Mouse (Mus musculus): Measurements from ENCODE around the gene Sync.

Sync gene

GRCm38 (mm10) chr4:129261196-129261595, 26.2 kb upstream of the Sync start, which contains the start of gene C77080:
Gene C77080, minus strand, starts transcription at chr4:129261404.
- DNase-seq (ENCODE audit: low read depth, low spot score) = no peak

- DNase-seq (ENCODE audit: low read depth, low spot score) = peak; percentile 88
Measured at GRCm38 (mm10) chr4:129263225-129264021, 24.0 kb upstream of the Sync start.

GRCm38 (mm10) chr4:129266191-129266590, 21.2 kb upstream of the Sync start:
- no peak for DNase-seq (ENCODE audit: low read depth, low spot score)

GRCm38 (mm10) chr4:129266821-129267220, 20.6 kb upstream of the Sync start:
- no peak for DNase-seq (ENCODE audit: low read depth, low spot score)

GRCm38 (mm10) chr4:129268698-129269097, 18.7 kb upstream of the Sync start:
- no peak for DNase-seq (ENCODE audit: low read depth, low spot score)

- peak; percentile 93 for DNase-seq (ENCODE audit: low read depth, low spot score)
Measured at GRCm38 (mm10) chr4:129271991-129272755, 15.2 kb upstream of the Sync start.

GRCm38 (mm10) chr4:129272756-129273046, 14.7 kb upstream of the Sync start:
- DNase-seq (ENCODE audit: low read depth, low spot score) = no peak

- peak; percentile 91 for DNase-seq (ENCODE audit: low read depth, low spot score)
Measured at GRCm38 (mm10) chr4:129276453-129276865, 11.0 kb upstream of the Sync start.

GRCm38 (mm10) chr4:129282786-129283185, 4.6 kb upstream of the Sync start:
- no peak for DNase-seq (ENCODE audit: low read depth, low spot score)

- no peak for DNase-seq (ENCODE audit: low read depth, low spot score)
Measured at GRCm38 (mm10) chr4:129283226-129283625, 4.2 kb upstream of the Sync start.

GRCm38 (mm10) chr4:129284685-129285084, 2.7 kb upstream of the Sync start:
- DNase-seq (ENCODE audit: low read depth, low spot score) = no peak

- DNase-seq (ENCODE audit: low read depth, low spot score) = no peak
Measured at GRCm38 (mm10) chr4:129286001-129286682, 1.3 kb upstream of the Sync start.

- DNase-seq (ENCODE audit: low read depth, low spot score) = peak; percentile 55
Measured at GRCm38 (mm10) chr4:129286683-129287471, 540 bp upstream of the Sync start.

- DNase-seq (ENCODE audit: low read depth, low spot score) = no peak
Measured at GRCm38 (mm10) chr4:129288067-129288466, 650 bp downstream of the Sync start.

- DNase-seq (ENCODE audit: low read depth, low spot score) = no peak
Measured at GRCm38 (mm10) chr4:129289671-129290070, 2.3 kb downstream of the Sync start.

- DNase-seq (ENCODE audit: low read depth, low spot score) = no peak
Measured at GRCm38 (mm10) chr4:129292831-129293230, 5.4 kb downstream of the Sync start.

- DNase-seq (ENCODE audit: low read depth, low spot score) = no peak
Measured at GRCm38 (mm10) chr4:129293702-129294101, 6.3 kb downstream of the Sync start.

- DNase-seq (ENCODE audit: low read depth, low spot score) = no peak
Measured at GRCm38 (mm10) chr4:129295188-129295587, 7.8 kb downstream of the Sync start.

GRCm38 (mm10) chr4:129296066-129296465, 8.6 kb downstream of the Sync start:
- DNase-seq (ENCODE audit: low read depth, low spot score) = no peak

GRCm38 (mm10) chr4:129297724-129298123, 10.3 kb downstream of the Sync start:
- no peak for DNase-seq (ENCODE audit: low read depth, low spot score)

- no peak for DNase-seq (ENCODE audit: low read depth, low spot score)
Measured at GRCm38 (mm10) chr4:129299121-129299520, 11.7 kb downstream of the Sync start.

- no peak for DNase-seq (ENCODE audit: low read depth, low spot score)
Measured at GRCm38 (mm10) chr4:129303401-129303800, 16.0 kb downstream of the Sync start.

Measured in ES-CJ7 (cell line).